Mouse (Mus musculus) large intestine, adult 2 months (tissue): ENCODE data around the gene Ubr4. TPM values are rescaled to one million over a fixed set of nuclear protein-coding genes. Genes with fewer than 3 reads are reported as not detected.
"Not testable (repeated sequence)": the region's sequence is repeated elsewhere in the genome, so short reads cannot be mapped to it uniquely, and the experiment has no call there.

Source experiments
- DNase-seq: peaks from one replicate; pipeline ENCODE4 v3.0.0-alpha.2; 2012; ENCODE audit warnings: low read depth, low spot score
- WGBS: fragments of 180-500 bp; shearing (Covaris S2); methylation state at CpG from one replicate; pipeline ENCODE4 v1.1.7; 2018; 5-methylcytosine and 5-hydroxymethylcytosine counted together
- polyA plus RNA-seq: library from polyadenylated mRNA; depleted of rRNA; stranded (reverse); fragments of >200 nt; gene quantifications from 2 replicates; pipeline ENCODE4 v1.2.3, GENCODE M21; 2012

Ubr4 gene
- polyA plus RNA-seq, 1 experiment, result 116 TPM

GRCm38 (mm10) chr4:139345416-139346019 is 6.9 kb upstream of the Ubr4 start:
- 90% methylated on average over 23 of the region's 23 CpGs for WGBS
- no peak for DNase-seq

GRCm38 (mm10) chr4:139352832-139353231 is 423 bp downstream of the Ubr4 start:
- WGBS, result under 1% methylated on average over 7 of the region's 7 CpGs

GRCm38 (mm10) chr4:139357211-139357610 is 4.8 kb downstream of the Ubr4 start:
- DNase-seq, result no peak
- 74% methylated on average over 3 of the region's 3 CpGs for WGBS

More at GRCm38 (mm10) chr4:139352832-139353231, 423 bp downstream of the Ubr4 start:
- DNase-seq, result no peak

GRCm38 (mm10) chr4:139360761-139361548 is 8.5 kb downstream of the Ubr4 start:
- no peak for DNase-seq
- WGBS, result 88% methylated on average over 11 of the region's 11 CpGs

- DNase-seq, result no peak
- 91% methylated on average over 3 of the region's 3 CpGs for WGBS
Observed at GRCm38 (mm10) chr4:139367336-139367735, 14.9 kb downstream of the Ubr4 start.

GRCm38 (mm10) chr4:139368038-139368437 is 15.6 kb downstream of the Ubr4 start:
- DNase-seq, result no peak
- WGBS, result 90% methylated on average over 5 of the region's 5 CpGs

GRCm38 (mm10) chr4:139373130-139373529 is 20.7 kb downstream of the Ubr4 start:
- no peak for DNase-seq
- WGBS, result 95% methylated on average over 4 of the region's 4 CpGs

GRCm38 (mm10) chr4:139373531-139373930 is 21.1 kb downstream of the Ubr4 start:
- 80% methylated on average over 10 of the region's 10 CpGs for WGBS
- no peak for DNase-seq

GRCm38 (mm10) chr4:139379719-139380118 is 27.3 kb downstream of the Ubr4 start:
- 4% methylated on average over 8 of the region's 8 CpGs for WGBS
- DNase-seq, result no peak

GRCm38 (mm10) chr4:139380207-139380748 is 27.9 kb downstream of the Ubr4 start:
- WGBS, result under 1% methylated on average over 54 of the region's 54 CpGs
- peak; percentile 94 for DNase-seq

- DNase-seq, result peak; percentile 24
Observed at GRCm38 (mm10) chr4:139380775-139381451, 28.5 kb downstream of the Ubr4 start.

GRCm38 (mm10) chr4:139381452-139381845 is 29.0 kb downstream of the Ubr4 start:
- no peak for DNase-seq
- 9% methylated on average over 4 of the region's 4 CpGs for WGBS

More at GRCm38 (mm10) chr4:139380775-139381451, 28.5 kb downstream of the Ubr4 start:
- WGBS, result under 1% methylated on average over 39 of the region's 44 CpGs

- DNase-seq, result peak; percentile 22
Observed at GRCm38 (mm10) chr4:139382231-139382630, 29.8 kb downstream of the Ubr4 start.

GRCm38 (mm10) chr4:139385841-139386240 is 33.4 kb downstream of the Ubr4 start:
- not testable (repeated sequence) for DNase-seq
- WGBS, result 84% methylated on average over 5 of the region's 5 CpGs

More at GRCm38 (mm10) chr4:139382231-139382630, 29.8 kb downstream of the Ubr4 start:
- WGBS, result 19% methylated on average over 7 of the region's 7 CpGs

- DNase-seq, result peak; percentile 63
- WGBS, result 10% methylated on average over 6 of the region's 6 CpGs
Observed at GRCm38 (mm10) chr4:139386869-139387319, 34.5 kb downstream of the Ubr4 start.

GRCm38 (mm10) chr4:139389557-139389956 is 37.1 kb downstream of the Ubr4 start:
- WGBS, result 55% methylated on average over 4 of the region's 4 CpGs
- DNase-seq, result no peak

- DNase-seq, result no peak
Observed at GRCm38 (mm10) chr4:139395431-139395830, 43.0 kb downstream of the Ubr4 start.

GRCm38 (mm10) chr4:139400487-139400886 is 48.1 kb downstream of the Ubr4 start:
- no peak for DNase-seq
- 83% methylated on average over 5 of the region's 5 CpGs for WGBS

More at GRCm38 (mm10) chr4:139395431-139395830, 43.0 kb downstream of the Ubr4 start:
- WGBS, result 13% methylated on average over 2 of the region's 2 CpGs

GRCm38 (mm10) chr4:139403214-139403613 is 50.8 kb downstream of the Ubr4 start:
- 77% methylated on average over 14 of the region's 14 CpGs for WGBS
- no peak for DNase-seq

GRCm38 (mm10) chr4:139411351-139411750 is 58.9 kb downstream of the Ubr4 start:
- WGBS, result 86% methylated on average over 3 of the region's 3 CpGs
- no peak for DNase-seq
